Mouse (Mus musculus): ENCODE data around the gene Obox1. TPM values are rescaled to one million over a fixed set of nuclear protein-coding genes. Genes with fewer than 3 reads are reported as not detected.
"Not testable (repeated sequence)": the region's sequence is repeated elsewhere in the genome, so short reads cannot be mapped to it uniquely, and the experiment has no call there.

The Obox1 gene
- not detected for total RNA-seq (2022)

GRCm38 (mm10) chr7:15388421-15388998 is at the start of gene Obox1, which contains the start of gene Obox2:
Obox1 (plus strand) TSS chr7:15388948.
Obox2 (plus strand) TSS chr7:15388721.
- not testable (repeated sequence) for DNase-seq (ENCODE audit: low spot score)

GRCm38 (mm10) chr7:15399147-15399874 is 10.6 kb downstream of the Obox1 start:
- not testable (repeated sequence) for DNase-seq (ENCODE audit: low spot score)

- DNase-seq (ENCODE audit: low spot score): not testable (repeated sequence)
These were observed 18.1 kb downstream of the Obox1 start for GRCm38 (mm10) chr7:15406816-15407215.

GRCm38 (mm10) chr7:15418046-15418445 is 29.3 kb downstream of the Obox1 start:
- not testable (repeated sequence) for DNase-seq (ENCODE audit: low spot score)

- not testable (repeated sequence) for DNase-seq (ENCODE audit: low spot score)
These were observed 36.8 kb downstream of the Obox1 start for GRCm38 (mm10) chr7:15425537-15425936.

GRCm38 (mm10) chr7:15509411-15509810 is 120.7 kb downstream of the Obox1 start:
- not testable (repeated sequence) for DNase-seq (ENCODE audit: low spot score)

Other genes with a start within 250 kb of the Obox1 start
- not detected for gene Obox2, start 227 bp upstream of the Obox1 start, total RNA-seq (2022)

All from heart, adult 8-10 months (tissue).